Mouse (Mus musculus): Measurements from ENCODE around the gene Cdkn1a.

- TF ChIP-seq CTCF (IDR thresholded peaks at IDR 0.05; ENCODE audit: low read depth) = no peak
- no peak for TF ChIP-seq EP300 (IDR thresholded peaks at IDR 0.05; ENCODE audit: low read depth)
These were observed 7.5 kb downstream of the Cdkn1a start for GRCm38 (mm10) chr17:29098291-29098690.

Data from liver, embryonic 14.5 days (tissue).